Mouse (Mus musculus): Measurements from ENCODE around the gene Gm27021. TPM values are rescaled to one million over a fixed set of nuclear protein-coding genes. Genes with fewer than 3 reads are reported as not detected.

The Gm27021 gene
- polyA plus RNA-seq, 1 experiment from 2014 or later, result 2.7 TPM

DNA sequence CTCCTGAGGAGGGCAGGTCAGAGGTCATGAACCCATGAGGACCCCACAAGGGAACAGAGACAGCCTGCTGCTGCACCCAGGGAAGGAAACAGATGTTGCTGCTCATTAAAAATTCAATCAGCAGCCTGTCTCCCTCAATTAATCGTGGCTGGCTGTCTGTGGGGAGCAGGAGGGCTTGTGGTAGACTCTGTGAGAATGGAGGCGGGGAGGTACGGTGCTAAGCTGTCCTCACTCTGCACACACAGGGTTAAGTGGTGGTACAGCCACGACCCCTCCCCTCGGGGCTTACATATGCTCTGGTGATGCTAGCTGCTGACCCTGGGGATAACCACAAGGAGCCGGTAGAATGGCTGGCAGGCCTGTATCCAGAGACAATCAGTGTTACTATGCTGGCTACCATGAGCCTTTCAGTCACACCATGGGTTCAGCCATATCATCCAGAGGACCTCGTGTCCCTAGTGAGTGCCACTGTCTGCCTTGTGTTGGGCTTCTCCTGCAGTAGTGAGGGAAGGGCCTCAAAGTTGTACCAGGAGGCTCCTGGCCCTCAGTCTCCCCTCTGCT lies 102.6 kb downstream of the Gm27021 start:
- Histone ChIP-seq H3K4me2 (no peak overlapping the region), H3K4me1 (replicated peaks) (peaks cover 58% of the 10 kb centered on the region), H3K9ac (replicated peaks) (peak overlapping the region; percentile 23; the same call in 1 of the 2 replicates), H3K27me3 (no peaks in the 10 kb centered on the region), H3K4me3 (replicated peaks) (no peak overlapping the region), H3K9me3 (no peaks in the 10 kb centered on the region), H3K36me3 (peaks cover 45% of the 10 kb centered on the region), H3K27ac (peak overlapping the region; percentile 53; the same call in 1 of the 2 replicates)
- no peak for ATAC-seq (ENCODE audit: insufficient number of reproducible peaks, insufficient read depth, low FRiP score, low TSS enrichment, low read depth)
- 17% methylated on average over 7 of the region's 7 CpGs for WGBS

DNA sequence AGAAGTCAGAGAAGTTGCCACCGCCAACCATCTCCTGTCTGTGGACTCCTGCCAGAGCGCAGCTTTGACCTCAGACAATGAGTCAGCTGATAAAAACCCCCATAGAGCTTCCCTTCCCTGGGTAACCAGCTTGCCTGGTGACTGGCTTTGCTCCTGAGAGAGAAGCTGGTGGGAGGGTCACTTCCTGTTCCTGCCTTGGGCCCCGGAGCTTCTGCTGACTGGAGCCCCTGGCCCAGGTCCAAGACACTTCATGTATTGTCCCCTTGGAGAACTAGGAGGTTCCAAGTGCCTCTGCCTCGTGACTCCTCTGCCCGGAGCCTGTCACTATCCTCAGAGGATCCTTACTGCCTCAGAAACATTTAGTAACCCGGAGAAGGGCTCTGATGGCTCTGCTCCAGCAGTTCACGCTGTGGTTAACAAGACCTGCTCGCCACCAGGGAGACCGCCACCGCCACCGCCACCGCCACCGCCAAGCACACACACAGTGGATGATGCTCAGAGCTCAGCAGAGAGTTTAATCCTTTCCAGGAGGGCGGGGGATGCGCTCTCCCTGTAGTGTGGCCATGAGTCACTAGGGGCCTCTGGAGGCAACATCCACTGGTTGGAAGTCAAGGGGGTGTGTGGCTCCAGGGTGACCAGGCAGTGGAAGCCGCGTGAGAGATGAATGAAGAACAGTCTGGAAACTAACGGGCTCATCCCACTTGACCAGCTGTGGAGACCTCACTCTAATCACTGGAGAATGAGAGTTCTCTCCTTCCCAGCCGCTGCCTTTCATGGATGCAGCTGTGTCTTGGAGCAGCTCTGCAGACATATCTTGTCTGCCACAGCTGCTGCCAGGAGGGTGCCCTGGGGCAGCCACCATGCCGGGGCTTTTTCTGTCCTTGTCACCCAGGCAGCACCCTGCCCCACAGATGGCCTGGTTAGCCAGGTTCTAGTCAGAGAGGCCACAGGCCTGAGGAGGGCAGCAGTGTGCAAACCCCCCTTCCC lies 103.7 kb downstream of the Gm27021 start:
- H3K27ac ChIP-seq, result peak overlapping the region; percentile 81
- no peak overlapping the region for H3K4me3 ChIP-seq (replicated peaks)
- H3K27me3 ChIP-seq, result no peaks in the 10 kb centered on the region
- 23% methylated on average over 20 of the region's 20 CpGs for WGBS
- peaks cover 69% of the 10 kb centered on the region for H3K4me1 ChIP-seq (replicated peaks)
- H3K9me3 ChIP-seq, result no peaks in the 10 kb centered on the region
- no peak overlapping the region for H3K9ac ChIP-seq (replicated peaks)
- H3K36me3 ChIP-seq, result peaks cover 34% of the 10 kb centered on the region
- H3K4me2 ChIP-seq, result peak overlapping the region; percentile 22
- ATAC-seq (ENCODE audit: insufficient number of reproducible peaks, insufficient read depth, low FRiP score, low TSS enrichment, low read depth), result no peak

- no peak overlapping the region for H3K4me3 ChIP-seq (replicated peaks)
- H3K4me2 ChIP-seq, result peak overlapping the region; percentile 22; the same call in 1 of the 2 replicates
- H3K9me3 ChIP-seq, result no peaks in the 10 kb centered on the region
- H3K9ac ChIP-seq (replicated peaks), result no peak overlapping the region
- ATAC-seq (ENCODE audit: insufficient number of reproducible peaks, insufficient read depth, low FRiP score, low TSS enrichment, low read depth), result no peak
- WGBS, result 6% methylated on average over 8 of the region's 8 CpGs
- H3K4me1 ChIP-seq (replicated peaks), result peaks cover 77% of the 10 kb centered on the region
- H3K36me3 ChIP-seq, result peaks cover 29% of the 10 kb centered on the region
- H3K27ac ChIP-seq, result peak overlapping the region; percentile 81
- H3K27me3 ChIP-seq, result 0 out of 2 replicates have a peak, but pooled peaks cover 2% of the 10 kb centered on the region
Measured at GRCm38 (mm10) chr8:120563348-120563724, 104.5 kb downstream of the Gm27021 start.

GRCm38 (mm10) chr8:120562680-120563347 lies 105.1 kb downstream of the Gm27021 start:
- no peak for ATAC-seq (ENCODE audit: insufficient number of reproducible peaks, insufficient read depth, low FRiP score, low TSS enrichment, low read depth)
- 61% methylated on average over 18 of the region's 18 CpGs for WGBS
- Histone ChIP-seq H3K9me3 (no peaks in the 10 kb centered on the region), H3K27ac (peak overlapping the region; percentile 81), H3K9ac (replicated peaks) (no peak overlapping the region), H3K4me2 (peak overlapping the region; percentile 22; the same call in 1 of the 2 replicates), H3K4me1 (replicated peaks) (peaks cover 82% of the 10 kb centered on the region), H3K36me3 (peaks cover 24% of the 10 kb centered on the region), H3K4me3 (replicated peaks) (no peak overlapping the region), H3K27me3 (0 out of 2 replicates have a peak, but pooled peaks cover 5% of the 10 kb centered on the region)

DNA sequence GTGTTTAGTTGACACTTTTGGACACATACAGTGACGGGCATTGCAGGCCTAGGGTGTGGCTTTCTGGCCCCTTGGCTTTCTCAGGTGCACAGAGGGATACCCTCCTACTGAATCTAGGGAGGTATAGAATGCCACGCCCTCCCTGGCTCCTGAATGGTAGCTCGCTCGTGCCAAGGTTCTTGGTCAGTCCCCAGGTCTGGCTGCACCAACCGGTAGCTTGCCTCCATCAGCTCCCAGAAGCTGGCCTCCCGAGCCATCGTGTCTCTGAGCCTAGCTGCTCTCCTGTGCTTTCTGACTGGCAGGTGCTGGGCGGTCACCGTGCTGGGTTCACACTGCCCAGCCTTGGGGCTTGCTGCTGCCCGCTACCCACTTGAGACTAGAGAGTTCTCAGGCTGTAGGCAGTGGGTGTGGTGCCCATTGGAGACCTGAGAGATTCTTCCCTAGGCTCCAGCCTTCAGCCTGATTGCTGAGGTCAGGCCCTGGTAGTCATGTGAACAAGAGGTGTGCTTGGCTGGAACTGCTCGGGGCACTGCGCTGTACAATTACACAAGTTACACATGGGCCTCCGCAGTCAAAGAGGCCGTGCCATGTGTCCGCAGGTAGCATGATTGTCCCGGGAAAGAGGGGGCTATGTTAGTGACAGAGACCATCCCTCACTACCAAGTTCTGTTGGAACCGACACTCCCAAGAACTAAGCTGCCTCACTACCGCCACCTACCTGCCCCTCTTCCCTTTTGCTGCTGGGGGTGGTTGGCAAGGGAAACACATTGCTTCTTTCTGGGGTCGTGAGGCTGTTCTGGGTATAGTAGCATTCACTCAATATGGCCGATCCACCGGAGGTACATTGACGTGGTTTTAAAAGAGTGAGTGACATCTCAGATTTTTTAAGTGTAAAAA lies 106.1 kb downstream of the Gm27021 start:
- peaks cover 14% of the 10 kb centered on the region for H3K36me3 ChIP-seq
- no peak overlapping the region for H3K4me3 ChIP-seq (replicated peaks)
- ATAC-seq (ENCODE audit: insufficient number of reproducible peaks, insufficient read depth, low FRiP score, low TSS enrichment, low read depth), result no peak
- peaks cover 92% of the 10 kb centered on the region for H3K4me1 ChIP-seq (replicated peaks)
- no peak overlapping the region for H3K9ac ChIP-seq (replicated peaks)
- H3K9me3 ChIP-seq, result no peaks in the 10 kb centered on the region
- H3K4me2 ChIP-seq, result no peak overlapping the region
- 77% methylated on average over 22 of the region's 22 CpGs for WGBS
- no peak overlapping the region; the same call in 1 of the 2 replicates for H3K27ac ChIP-seq
- 0 out of 2 replicates have a peak, but pooled peaks cover 5% of the 10 kb centered on the region for H3K27me3 ChIP-seq

DNA sequence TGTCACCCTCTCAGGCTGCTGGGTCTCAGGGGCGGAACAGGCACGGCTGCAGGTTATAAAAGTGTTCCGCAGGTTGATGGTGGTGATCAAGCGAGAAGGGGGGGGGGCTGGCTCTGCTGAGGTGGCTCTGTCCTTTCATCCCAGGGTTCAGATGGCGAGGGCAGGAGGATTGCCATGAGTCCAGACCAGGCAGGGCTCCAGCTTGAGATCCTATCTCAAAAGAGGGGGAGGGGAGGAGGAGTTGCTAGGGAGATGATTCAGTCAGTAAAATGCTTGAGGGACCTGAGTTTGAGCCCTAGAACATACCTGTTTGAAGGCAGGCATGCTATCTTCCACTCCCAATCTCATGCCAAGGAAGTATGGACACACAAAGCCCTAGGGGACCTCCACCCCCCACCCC lies 107.3 kb downstream of the Gm27021 start:
- Histone ChIP-seq H3K4me2 (no peak overlapping the region), H3K27me3 (0 out of 2 replicates have a peak, but pooled peaks cover 5% of the 10 kb centered on the region), H3K9ac (replicated peaks) (no peak overlapping the region), H3K4me3 (replicated peaks) (no peak overlapping the region), H3K36me3 (peaks cover 8% of the 10 kb centered on the region; the same call in 1 of the 2 replicates), H3K4me1 (replicated peaks) (peaks cover 99% of the 10 kb centered on the region), H3K9me3 (no peaks in the 10 kb centered on the region), H3K27ac (no peak overlapping the region)
- 45% methylated on average over 5 of the region's 5 CpGs for WGBS
- ATAC-seq (ENCODE audit: insufficient number of reproducible peaks, insufficient read depth, low FRiP score, low TSS enrichment, low read depth), result no peak

DNA sequence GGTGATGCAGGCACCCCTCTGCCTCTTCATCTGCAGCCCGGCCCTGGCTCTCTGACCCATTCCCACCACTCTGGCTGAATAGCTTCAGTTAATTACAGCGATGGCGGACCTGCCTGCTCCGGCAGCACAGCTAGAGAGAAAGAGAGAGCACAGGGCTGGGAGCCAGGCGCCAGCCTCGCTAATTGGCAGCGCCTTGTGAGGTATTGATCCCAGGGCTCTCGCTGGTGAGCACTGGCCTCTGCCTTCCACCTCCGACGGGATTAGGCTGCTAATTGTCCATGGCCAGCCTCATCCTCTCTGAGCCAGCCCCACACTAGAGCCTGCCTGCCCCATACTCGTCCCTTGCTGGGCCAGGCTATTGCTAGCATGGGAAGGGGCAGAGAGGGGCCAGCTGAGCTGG lies 108.2 kb downstream of the Gm27021 start:
- peaks cover 12% of the 10 kb centered on the region; the same call in 1 of the 2 replicates for H3K36me3 ChIP-seq
- peak overlapping the region; percentile 53; the same call in 1 of the 2 replicates for H3K27ac ChIP-seq
- WGBS, result 12% methylated on average over 11 of the region's 11 CpGs
- no peak for ATAC-seq (ENCODE audit: insufficient number of reproducible peaks, insufficient read depth, low FRiP score, low TSS enrichment, low read depth)
- H3K9ac ChIP-seq (replicated peaks), result 0 out of 2 replicates have a peak overlapping the region, but pooled peaks have one; percentile 19
- H3K4me2 ChIP-seq, result 0 out of 2 replicates have a peak overlapping the region, but pooled peaks have one; percentile 4
- 0 out of 2 replicates have a peak, but pooled peaks cover 5% of the 10 kb centered on the region for H3K27me3 ChIP-seq
- no peak overlapping the region for H3K4me3 ChIP-seq (replicated peaks)
- peaks cover 92% of the 10 kb centered on the region for H3K4me1 ChIP-seq (replicated peaks)
- no peaks in the 10 kb centered on the region for H3K9me3 ChIP-seq

Other genes starting within 250 kb of the Gm27021 start
- gene Gins2, start 78.8 kb downstream of the Gm27021 start, polyA plus RNA-seq (2016; fragmentation: Nextera tagmentation; extraction: Ambion mirVana), result 111 and 113 TPM in 2 replicates
- 5.8 and 6.0 TPM in 2 replicates for gene 1190005I06Rik, start 20.4 kb downstream of the Gm27021 start, polyA plus RNA-seq (2016; fragmentation: Nextera tagmentation; extraction: Ambion mirVana)
- gene Cox4i1, start 143 bp upstream of the Gm27021 start, polyA plus RNA-seq (2016; fragmentation: Nextera tagmentation; extraction: Ambion mirVana), result 886 and 916 TPM in 2 replicates
- gene Emc8, start 494 bp upstream of the Gm27021 start, polyA plus RNA-seq (2016; fragmentation: Nextera tagmentation; extraction: Ambion mirVana), result 285 and 294 TPM in 2 replicates
- gene Irf8, start 68.3 kb upstream of the Gm27021 start, polyA plus RNA-seq (2016; fragmentation: Nextera tagmentation; extraction: Ambion mirVana), result 3.5 and 4.1 TPM in 2 replicates